Mouse (Mus musculus): Measurements from ENCODE around the gene Mllt3. TPM values are rescaled to one million over a fixed set of nuclear protein-coding genes. Genes with fewer than 3 reads are reported as not detected.

The Mllt3 gene
- polyA plus RNA-seq, 1 experiment from 2014 or later, result 89.3 TPM

DNA sequence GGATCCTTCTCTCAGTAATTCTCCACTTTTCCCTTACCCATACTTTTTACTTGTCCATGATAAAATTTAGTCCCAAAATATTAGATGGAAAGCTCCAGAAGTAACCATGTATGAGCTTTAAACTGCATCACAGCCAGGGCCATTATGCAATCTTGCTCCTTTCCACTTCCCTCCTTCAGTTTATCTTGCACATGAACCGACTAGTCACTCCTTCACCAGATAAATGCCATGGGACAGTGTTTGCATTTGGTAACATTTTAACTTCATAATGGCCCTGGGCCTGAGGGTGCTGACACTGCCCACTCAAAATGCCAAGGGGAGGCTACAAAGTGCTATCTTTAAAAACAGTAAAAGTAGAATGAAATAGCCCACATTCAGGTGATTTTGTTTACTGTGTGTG is 128.4 kb downstream of the Mllt3 start:
- H3K9ac ChIP-seq, result no peak overlapping the region
- H3K4me3 ChIP-seq, result no peak overlapping the region
- no peak for ATAC-seq (ENCODE audit: insufficient number of reproducible peaks, insufficient read depth, low FRiP score, low TSS enrichment, low read depth)
- no peaks in the 10 kb centered on the region for H3K27me3 ChIP-seq
- no peaks in the 10 kb centered on the region for H3K36me3 ChIP-seq
- no peak overlapping the region for H3K27ac ChIP-seq
- H3K4me1 ChIP-seq, result peaks cover 22% of the 10 kb centered on the region
- H3K4me2 ChIP-seq, result no peak overlapping the region
- H3K9me3 ChIP-seq, result no peaks in the 10 kb centered on the region
- WGBS, result 80% methylated on average over 1 of the region's 1 CpGs

DNA sequence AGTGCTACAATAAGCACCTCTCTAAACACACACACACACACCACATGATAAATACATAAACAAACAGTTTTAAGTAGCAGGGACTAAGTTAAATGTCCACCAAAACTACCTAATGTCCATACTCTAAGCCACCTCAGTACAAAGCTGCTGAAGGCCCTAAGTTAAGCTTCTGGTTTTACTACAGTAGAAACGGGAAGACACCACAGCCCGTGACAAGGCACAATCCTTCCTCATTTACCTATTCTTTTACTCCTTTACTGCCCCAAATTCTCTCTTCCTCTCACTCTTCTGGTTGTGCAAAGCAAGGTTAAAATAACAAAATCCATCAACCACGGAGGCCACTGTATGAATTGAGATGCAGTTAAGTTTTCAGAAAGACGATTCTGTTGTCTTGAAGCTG is 130.6 kb downstream of the Mllt3 start:
- no peak for ATAC-seq (ENCODE audit: insufficient number of reproducible peaks, insufficient read depth, low FRiP score, low TSS enrichment, low read depth)
- Histone ChIP-seq H3K4me1 (peaks cover 24% of the 10 kb centered on the region), H3K9me3 (no peaks in the 10 kb centered on the region), H3K36me3 (no peaks in the 10 kb centered on the region), H3K27me3 (no peaks in the 10 kb centered on the region), H3K4me2 (no peak overlapping the region), H3K4me3 (no peak overlapping the region), H3K27ac (no peak overlapping the region), H3K9ac (no peak overlapping the region)
- WGBS, result 86% methylated on average over 4 of the region's 4 CpGs

DNA sequence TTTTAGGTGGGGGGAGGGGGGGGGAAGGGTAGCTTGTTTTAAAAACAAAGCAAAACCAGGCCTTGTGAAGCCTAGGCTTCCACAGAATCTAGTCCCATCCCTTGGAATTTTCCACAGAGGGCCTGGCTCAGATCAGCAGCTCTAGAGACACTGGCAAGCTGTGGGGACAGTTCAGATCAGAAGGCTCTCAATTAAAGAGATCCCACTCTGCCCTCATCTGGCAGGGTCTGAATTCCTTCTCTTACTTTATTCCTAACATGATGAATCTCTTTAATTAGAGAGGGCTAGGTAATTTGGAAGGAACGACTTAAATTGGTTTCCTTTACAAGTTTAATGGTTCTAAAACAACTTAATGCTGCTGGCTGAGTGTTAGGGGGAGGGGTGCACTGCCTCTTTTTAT is 132.0 kb downstream of the Mllt3 start:
- Histone ChIP-seq H3K9me3 (no peaks in the 10 kb centered on the region), H3K4me1 (peaks cover 19% of the 10 kb centered on the region), H3K4me2 (no peak overlapping the region), H3K36me3 (no peaks in the 10 kb centered on the region), H3K4me3 (no peak overlapping the region), H3K9ac (no peak overlapping the region), H3K27me3 (no peaks in the 10 kb centered on the region), H3K27ac (no peak overlapping the region)
- ATAC-seq (ENCODE audit: insufficient number of reproducible peaks, insufficient read depth, low FRiP score, low TSS enrichment, low read depth), result no peak
- WGBS, result 18% methylated on average over 1 of the region's 1 CpGs

DNA sequence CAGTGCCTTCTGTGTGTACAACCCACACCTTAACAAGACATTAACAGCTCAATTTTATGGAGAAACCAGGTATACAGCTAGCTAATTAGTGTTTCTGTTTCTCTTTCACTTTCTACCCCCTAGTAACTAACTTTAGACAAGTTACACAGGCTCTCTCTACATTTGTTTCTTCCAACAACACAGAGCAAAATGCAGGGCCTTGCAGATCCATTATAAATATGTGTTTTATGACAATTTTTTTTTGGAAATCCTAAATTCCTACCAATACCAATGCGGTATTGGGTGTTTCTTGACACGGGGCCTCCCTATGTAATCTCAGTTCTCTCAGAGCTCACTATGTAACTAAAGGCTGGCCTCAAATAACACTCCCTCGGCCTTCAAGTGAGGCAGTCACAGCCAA is 139.7 kb downstream of the Mllt3 start:
- Histone ChIP-seq H3K27ac (no peak overlapping the region), H3K4me3 (no peak overlapping the region), H3K27me3 (no peaks in the 10 kb centered on the region), H3K4me1 (peaks cover 21% of the 10 kb centered on the region), H3K36me3 (no peaks in the 10 kb centered on the region), H3K9me3 (no peaks in the 10 kb centered on the region), H3K4me2 (no peak overlapping the region), H3K9ac (no peak overlapping the region)
- 86% methylated on average over 3 of the region's 3 CpGs for WGBS
- no peak for ATAC-seq (ENCODE audit: insufficient number of reproducible peaks, insufficient read depth, low FRiP score, low TSS enrichment, low read depth)

DNA sequence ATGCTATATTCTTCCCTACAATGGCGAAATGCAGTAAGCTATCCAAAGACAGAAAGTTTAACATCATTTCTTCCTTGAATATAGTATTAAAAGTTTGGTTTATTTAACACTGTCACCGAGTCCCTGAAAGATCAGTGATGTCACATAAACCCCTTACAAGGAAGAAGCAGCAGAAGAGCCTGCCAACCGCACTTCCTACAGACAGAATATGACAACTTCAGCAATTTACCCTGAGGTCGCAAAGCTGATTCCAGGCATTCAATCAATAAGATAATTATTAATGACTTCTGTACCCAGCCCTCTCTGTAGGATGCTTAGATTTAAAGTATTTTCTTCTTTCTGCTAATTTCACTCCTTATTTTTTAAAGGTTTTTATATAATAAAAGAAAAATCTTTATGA is 140.2 kb downstream of the Mllt3 start:
- H3K4me1 ChIP-seq, result peaks cover 21% of the 10 kb centered on the region
- no peaks in the 10 kb centered on the region for H3K9me3 ChIP-seq
- no peak overlapping the region for H3K27ac ChIP-seq
- WGBS, result 83% methylated on average over 4 of the region's 4 CpGs
- H3K4me2 ChIP-seq, result no peak overlapping the region
- H3K27me3 ChIP-seq, result no peaks in the 10 kb centered on the region
- no peak overlapping the region for H3K9ac ChIP-seq
- no peak overlapping the region for H3K4me3 ChIP-seq
- no peaks in the 10 kb centered on the region for H3K36me3 ChIP-seq
- no peak for ATAC-seq (ENCODE audit: insufficient number of reproducible peaks, insufficient read depth, low FRiP score, low TSS enrichment, low read depth)

DNA sequence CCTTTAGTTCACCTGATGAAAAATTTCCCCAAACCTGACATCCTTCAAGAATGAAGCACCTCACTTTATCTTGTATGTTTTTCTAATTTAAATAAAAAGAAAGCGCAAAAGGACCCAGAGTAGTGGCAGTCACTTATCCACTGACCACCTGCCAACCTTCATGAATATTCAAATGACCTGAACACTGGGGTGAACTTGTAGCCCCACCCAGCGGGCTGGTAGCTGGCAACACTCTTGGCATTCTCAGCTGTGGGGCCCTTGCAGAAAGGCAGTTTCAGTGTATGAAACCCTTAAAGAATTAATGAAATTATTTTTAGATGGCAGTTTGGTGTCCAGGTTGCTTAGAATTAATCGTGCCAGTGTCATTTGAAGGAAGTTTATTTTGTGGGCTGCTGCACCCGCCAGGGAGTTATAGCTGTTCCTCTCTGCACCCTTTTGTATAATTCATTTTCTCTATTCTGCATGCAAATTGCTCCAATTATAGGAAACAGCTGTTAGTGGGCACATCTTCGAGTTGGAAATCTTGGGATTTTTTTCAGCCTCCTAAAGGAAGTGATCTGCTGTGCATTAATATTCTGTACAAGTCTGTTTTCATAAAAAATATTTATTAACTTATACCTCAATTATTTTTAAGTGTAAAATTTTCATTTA is 149.8 kb downstream of the Mllt3 start:
- Histone ChIP-seq H3K27me3 (no peaks in the 10 kb centered on the region), H3K36me3 (no peaks in the 10 kb centered on the region), H3K9me3 (no peaks in the 10 kb centered on the region), H3K4me3 (no peak overlapping the region), H3K4me2 (no peak overlapping the region), H3K9ac (no peak overlapping the region), H3K4me1 (0 out of 2 replicates have a peak, but pooled peaks cover 7% of the 10 kb centered on the region), H3K27ac (no peak overlapping the region)
- no peak for ATAC-seq (ENCODE audit: insufficient number of reproducible peaks, insufficient read depth, low FRiP score, low TSS enrichment, low read depth)
- WGBS, result 65% methylated on average over 5 of the region's 5 CpGs

DNA sequence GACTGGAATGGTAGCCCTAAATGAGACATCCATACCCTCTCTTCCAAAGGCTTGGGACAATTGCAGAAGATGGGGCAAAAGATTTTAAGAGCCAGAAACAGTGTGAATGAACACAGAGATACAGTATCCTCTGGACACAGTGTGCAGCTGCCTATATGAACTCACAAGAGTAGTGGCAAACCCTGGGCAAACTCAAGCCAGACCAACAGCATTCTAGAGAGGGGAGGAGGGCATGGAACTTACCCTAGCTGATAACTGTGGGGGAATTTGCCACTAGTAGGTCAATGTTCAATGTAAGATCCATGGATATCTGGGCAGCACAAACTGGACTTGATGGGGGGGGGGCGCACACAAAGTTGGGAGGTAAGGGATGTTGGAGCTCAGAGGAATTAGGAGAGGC is 151.2 kb downstream of the Mllt3 start:
- no peaks in the 10 kb centered on the region for H3K36me3 ChIP-seq
- H3K27me3 ChIP-seq, result no peaks in the 10 kb centered on the region
- ATAC-seq (ENCODE audit: insufficient number of reproducible peaks, insufficient read depth, low FRiP score, low TSS enrichment, low read depth), result no peak
- no peak overlapping the region for H3K4me2 ChIP-seq
- no peak overlapping the region for H3K9ac ChIP-seq
- H3K4me1 ChIP-seq, result 0 out of 2 replicates have a peak, but pooled peaks cover 7% of the 10 kb centered on the region
- no peak overlapping the region for H3K27ac ChIP-seq
- H3K4me3 ChIP-seq, result no peak overlapping the region
- no peaks in the 10 kb centered on the region for H3K9me3 ChIP-seq
- 100% methylated on average over 1 of the region's 1 CpGs for WGBS

DNA sequence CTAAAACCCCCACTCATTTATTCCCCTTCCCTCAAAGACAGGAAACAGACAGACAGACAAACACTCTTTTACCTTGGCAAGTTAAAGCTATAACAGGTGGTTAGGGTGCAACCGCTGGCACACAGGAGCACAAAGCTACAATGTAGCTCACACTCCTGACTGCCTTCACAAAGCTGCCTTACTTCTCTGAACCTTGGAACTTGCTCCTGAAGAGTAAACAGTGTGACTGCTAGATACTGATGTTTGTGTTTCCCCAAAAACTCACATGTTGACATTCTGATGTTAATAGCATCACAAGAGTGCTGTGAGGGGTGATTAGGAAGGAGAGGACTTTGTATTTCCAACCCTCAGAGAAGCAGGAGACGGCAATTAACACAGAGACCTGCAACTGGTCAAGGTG is 151.6 kb downstream of the Mllt3 start:
- H3K4me1 ChIP-seq, result 0 out of 2 replicates have a peak, but pooled peaks cover 7% of the 10 kb centered on the region
- no peaks in the 10 kb centered on the region for H3K36me3 ChIP-seq
- no peak overlapping the region for H3K27ac ChIP-seq
- no peak overlapping the region for H3K4me3 ChIP-seq
- no peak overlapping the region for H3K9ac ChIP-seq
- no peak overlapping the region for H3K4me2 ChIP-seq
- no peaks in the 10 kb centered on the region for H3K9me3 ChIP-seq
- WGBS, result 85% methylated on average over 2 of the region's 2 CpGs
- ATAC-seq (ENCODE audit: insufficient number of reproducible peaks, insufficient read depth, low FRiP score, low TSS enrichment, low read depth), result no peak
- no peaks in the 10 kb centered on the region for H3K27me3 ChIP-seq

DNA sequence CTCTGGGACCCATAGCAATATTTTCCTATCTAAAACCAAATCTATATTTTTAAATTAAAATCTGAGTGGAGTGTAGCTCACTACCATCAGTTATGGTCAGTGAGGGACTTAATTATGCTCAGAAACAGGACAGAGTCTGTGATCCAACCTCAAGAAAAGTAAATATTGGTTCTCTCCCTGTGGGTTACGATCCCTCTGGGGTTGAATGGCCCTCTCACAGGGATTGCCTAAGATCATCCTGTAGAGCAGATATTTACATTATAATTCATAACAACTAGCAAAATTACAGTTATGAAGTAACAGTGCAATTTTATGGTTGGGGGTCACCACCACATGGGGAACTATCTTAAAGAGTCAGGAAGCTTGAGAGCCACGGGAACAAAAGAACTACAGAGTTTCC is 152.9 kb downstream of the Mllt3 start:
- H3K4me2 ChIP-seq, result no peak overlapping the region
- H3K9ac ChIP-seq, result no peak overlapping the region
- no peaks in the 10 kb centered on the region for H3K36me3 ChIP-seq
- H3K4me3 ChIP-seq, result no peak overlapping the region
- 0 out of 2 replicates have a peak, but pooled peaks cover 7% of the 10 kb centered on the region for H3K4me1 ChIP-seq
- 86% methylated on average over 2 of the region's 2 CpGs for WGBS
- ATAC-seq (ENCODE audit: insufficient number of reproducible peaks, insufficient read depth, low FRiP score, low TSS enrichment, low read depth), result no peak
- no peak overlapping the region for H3K27ac ChIP-seq
- no peaks in the 10 kb centered on the region for H3K27me3 ChIP-seq
- H3K9me3 ChIP-seq, result no peaks in the 10 kb centered on the region

DNA sequence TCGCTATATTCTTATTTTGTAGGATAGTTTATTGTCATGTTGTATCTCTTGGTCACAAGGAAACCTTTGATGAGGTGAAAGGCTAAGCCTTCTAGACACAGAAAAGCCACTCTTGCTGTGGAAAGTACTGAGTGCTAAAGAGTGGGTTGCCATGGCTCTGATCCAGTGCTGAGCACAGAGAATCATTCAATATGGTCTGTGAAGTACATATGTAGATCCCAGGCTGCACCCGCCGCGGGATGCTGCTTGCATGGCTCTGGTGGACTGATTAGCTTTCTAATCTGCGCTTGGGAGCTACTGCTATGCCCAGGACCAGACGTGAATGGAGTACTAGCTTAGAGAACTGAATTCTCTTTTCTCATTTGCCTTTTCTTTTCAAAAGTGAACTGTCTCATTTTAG is 154.5 kb downstream of the Mllt3 start:
- 0 out of 2 replicates have a peak, but pooled peaks cover 7% of the 10 kb centered on the region for H3K4me1 ChIP-seq
- no peak overlapping the region for H3K4me3 ChIP-seq
- H3K27me3 ChIP-seq, result no peaks in the 10 kb centered on the region
- no peaks in the 10 kb centered on the region for H3K9me3 ChIP-seq
- no peak overlapping the region for H3K4me2 ChIP-seq
- ATAC-seq (ENCODE audit: insufficient number of reproducible peaks, insufficient read depth, low FRiP score, low TSS enrichment, low read depth), result no peak
- no peak overlapping the region for H3K9ac ChIP-seq
- WGBS, result 86% methylated on average over 6 of the region's 6 CpGs
- H3K27ac ChIP-seq, result no peak overlapping the region
- peaks cover 2% of the 10 kb centered on the region; the same call in 1 of the 2 replicates for H3K36me3 ChIP-seq

DNA sequence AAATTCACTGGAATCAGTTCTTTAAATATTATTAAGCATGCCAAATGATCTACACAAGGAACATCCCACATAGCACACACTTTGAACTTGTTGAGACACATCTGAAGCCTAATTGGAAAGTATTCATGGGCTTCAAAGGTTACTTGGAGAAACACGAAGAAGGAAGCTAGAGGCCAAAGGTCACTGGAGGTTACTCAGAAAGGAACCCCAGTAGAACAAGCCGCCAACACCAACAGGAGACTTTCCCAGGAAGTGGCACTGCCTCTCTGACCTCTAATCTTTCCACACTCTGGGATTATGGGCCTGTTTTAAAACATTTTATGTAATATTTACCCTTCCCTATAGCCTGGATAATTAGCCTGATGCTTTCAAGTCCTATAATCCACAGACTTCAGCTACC is 162.6 kb downstream of the Mllt3 start:
- H3K27ac ChIP-seq, result no peak overlapping the region
- ATAC-seq (ENCODE audit: insufficient number of reproducible peaks, insufficient read depth, low FRiP score, low TSS enrichment, low read depth), result no peak
- H3K4me3 ChIP-seq, result no peak overlapping the region
- no peak overlapping the region for H3K9ac ChIP-seq
- WGBS, result 24% methylated on average over 2 of the region's 2 CpGs
- H3K4me2 ChIP-seq, result no peak overlapping the region
- peaks cover 15% of the 10 kb centered on the region for H3K36me3 ChIP-seq
- H3K9me3 ChIP-seq, result no peaks in the 10 kb centered on the region
- no peaks in the 10 kb centered on the region for H3K27me3 ChIP-seq
- peaks cover 12% of the 10 kb centered on the region for H3K4me1 ChIP-seq

DNA sequence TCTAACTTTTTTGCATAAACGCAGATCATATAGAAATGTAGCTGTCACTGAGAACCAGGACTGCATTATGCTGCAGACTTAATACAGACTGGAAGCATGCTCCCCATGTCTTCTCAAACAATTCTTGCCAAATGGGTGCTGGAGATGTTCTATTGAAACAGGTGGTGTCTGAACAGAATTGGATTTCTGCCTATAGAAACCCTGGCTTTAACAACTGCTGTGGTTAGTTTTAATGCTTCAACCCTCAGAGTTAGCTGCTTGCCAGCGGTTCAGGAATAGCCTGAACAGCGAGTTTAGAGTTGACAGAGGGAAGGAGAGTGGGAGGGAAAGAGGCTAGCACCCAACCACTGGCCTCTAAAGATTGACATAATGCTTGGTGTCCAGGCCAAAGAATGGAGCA is 166.6 kb downstream of the Mllt3 start:
- no peak for ATAC-seq (ENCODE audit: insufficient number of reproducible peaks, insufficient read depth, low FRiP score, low TSS enrichment, low read depth)
- no peak overlapping the region for H3K4me2 ChIP-seq
- WGBS, result 81% methylated on average over 3 of the region's 3 CpGs
- H3K36me3 ChIP-seq, result peaks cover 4% of the 10 kb centered on the region
- H3K9ac ChIP-seq, result no peak overlapping the region
- no peaks in the 10 kb centered on the region for H3K9me3 ChIP-seq
- no peak overlapping the region for H3K4me3 ChIP-seq
- H3K27ac ChIP-seq, result no peak overlapping the region
- H3K4me1 ChIP-seq, result peaks cover 26% of the 10 kb centered on the region
- H3K27me3 ChIP-seq, result no peaks in the 10 kb centered on the region

Measured in embryonic facial prominence, embryonic 13.5 days (tissue).